Mouse (Mus musculus) limb, embryonic 13.5 days (tissue): ENCODE results near the gene Supv3l1. TPM values are rescaled to one million over a fixed set of nuclear protein-coding genes. Genes with fewer than 3 reads are reported as not detected.

Experiments
- ATAC-seq: fragments of 200-750 bp; cut with Nextera tagmentation; 2 replicates; pipeline ENCODE4 v1.8.0; 2017; ENCODE audit warnings: low read depth, moderate number of reproducible peaks, moderate TSS enrichment; ENCODE audit not compliant: low FRiP score
- H3K27ac ChIP-seq: fragments of 300-500 bp; sonication (generic); 2 replicates; pipeline ENCODE4 v1.5.1; 2015; ENCODE audit warnings: inconsistent platforms, mild to moderate bottlenecking, moderate library complexity
- H3K27me3 ChIP-seq: fragments of 300-500 bp; sonication (generic); 2 replicates; pipeline ENCODE4 v1.6.1; 2015; ENCODE audit warnings: mild to moderate bottlenecking, inconsistent platforms
- H3K36me3 ChIP-seq: fragments of 300-500 bp; sonication (generic); 2 replicates; pipeline ENCODE4 v1.6.1; 2015; ENCODE audit warnings: inconsistent platforms, mild to moderate bottlenecking, moderate library complexity
- H3K4me1 ChIP-seq: fragments of 300-500 bp; sonication (generic); 2 replicates; pipeline ENCODE4 v1.6.1; 2015; ENCODE audit warnings: inconsistent platforms
- H3K4me2 ChIP-seq: fragments of 300-500 bp; sonication (generic); replicated peaks from 2 replicates; pipeline ENCODE4 v1.6.1; 2015; ENCODE audit warnings: inconsistent platforms, mild to moderate bottlenecking, moderate library complexity
- H3K4me3 ChIP-seq: fragments of 300-500 bp; sonication (generic); 2 replicates; pipeline ENCODE4 v1.5.1; 2015; ENCODE audit warnings: moderate library complexity, mild to moderate bottlenecking, inconsistent platforms
- H3K9ac ChIP-seq: fragments of 300-500 bp; sonication (generic); 2 replicates; pipeline ENCODE4 v1.6.1; 2015; ENCODE audit warnings: mild to moderate bottlenecking, inconsistent platforms
- H3K9me3 ChIP-seq: fragments of 300-500 bp; sonication (generic); 2 replicates; pipeline ENCODE4 v1.6.1; 2016; ENCODE audit warnings: inconsistent platforms
- WGBS: fragments of 180-500 bp; shearing (Covaris S2); methylation state at CpG from one replicate; pipeline ENCODE4 v1.1.7; 2015; 5-methylcytosine and 5-hydroxymethylcytosine counted together
- polyA plus RNA-seq: library from polyadenylated mRNA; unstranded; fragments of >200 nt; fragmentation: Nextera tagmentation; extraction: Ambion mirVana; gene quantifications from 2 replicates; pipeline ENCODE4 v1.2.1, GENCODE M21; 2015

Gene Supv3l1
- polyA plus RNA-seq, 1 experiment from 2014 or later, result 25.4 TPM

GRCm38 (mm10) chr10:62411431-62412410 lies 37.8 kb downstream of the Supv3l1 start:
- ATAC-seq, result no peak
- Histone ChIP-seq H3K4me3 (no peak overlapping the region), H3K27me3 (peaks cover 6% of the 10 kb centered on the region; the same call in 1 of the 2 replicates), H3K9ac (no peak overlapping the region), H3K27ac (no peak overlapping the region), H3K36me3 (no peaks in the 10 kb centered on the region), H3K4me2 (no peak overlapping the region), H3K9me3 (no peaks in the 10 kb centered on the region), H3K4me1 (peaks cover 6% of the 10 kb centered on the region; the same call in 1 of the 2 replicates)
- WGBS, result 69% methylated on average over 19 of the region's 19 CpGs

GRCm38 (mm10) chr10:62410943-62411342 lies 38.6 kb downstream of the Supv3l1 start:
- H3K36me3 ChIP-seq, result no peaks in the 10 kb centered on the region
- no peaks in the 10 kb centered on the region for H3K9me3 ChIP-seq
- 14% methylated on average over 5 of the region's 5 CpGs for WGBS
- peaks cover 7% of the 10 kb centered on the region; the same call in 1 of the 2 replicates for H3K27me3 ChIP-seq
- peaks cover 6% of the 10 kb centered on the region; the same call in 1 of the 2 replicates for H3K4me1 ChIP-seq
- no peak overlapping the region for H3K4me3 ChIP-seq
- no peak overlapping the region for H3K9ac ChIP-seq
- H3K27ac ChIP-seq, result no peak overlapping the region
- no peak overlapping the region for H3K4me2 ChIP-seq
- no peak for ATAC-seq

GRCm38 (mm10) chr10:62404901-62405300 lies 44.6 kb downstream of the Supv3l1 start:
- H3K27ac ChIP-seq, result peak overlapping the region; percentile 39; the same call in 1 of the 2 replicates
- H3K9ac ChIP-seq, result peak overlapping the region; percentile 8; the same call in 1 of the 2 replicates

GRCm38 (mm10) chr10:62401641-62402111 lies 47.9 kb downstream of the Supv3l1 start:
- no peaks in the 10 kb centered on the region for H3K9me3 ChIP-seq
- ATAC-seq, result no peak
- H3K4me3 ChIP-seq, result no peak overlapping the region
- WGBS, result 85% methylated on average over 19 of the region's 19 CpGs
- H3K36me3 ChIP-seq, result no peaks in the 10 kb centered on the region
- no peak overlapping the region for H3K27ac ChIP-seq
- H3K4me1 ChIP-seq, result 0 out of 2 replicates have a peak, but pooled peaks cover 9% of the 10 kb centered on the region
- H3K9ac ChIP-seq, result no peak overlapping the region
- no peak overlapping the region for H3K4me2 ChIP-seq
- 0 out of 2 replicates have a peak, but pooled peaks cover 2% of the 10 kb centered on the region for H3K27me3 ChIP-seq

More at GRCm38 (mm10) chr10:62404901-62405300, 44.6 kb downstream of the Supv3l1 start:
- no peaks in the 10 kb centered on the region for H3K36me3 ChIP-seq
- H3K4me1 ChIP-seq, result 0 out of 2 replicates have a peak, but pooled peaks cover 9% of the 10 kb centered on the region
- H3K4me3 ChIP-seq, result peak overlapping the region; percentile 12; the same call in 1 of the 2 replicates
- peaks cover 9% of the 10 kb centered on the region; the same call in 1 of the 2 replicates for H3K27me3 ChIP-seq
- no peaks in the 10 kb centered on the region for H3K9me3 ChIP-seq
- peak; percentile 44; the same call in 1 of the 2 replicates for ATAC-seq
- H3K4me2 ChIP-seq, result peak overlapping the region; percentile 51
- 39% methylated on average over 14 of the region's 14 CpGs for WGBS

- no peak overlapping the region for H3K27ac ChIP-seq
- H3K4me3 ChIP-seq, result no peak overlapping the region
- no peak overlapping the region for H3K9ac ChIP-seq
- ATAC-seq, result no peak
- H3K36me3 ChIP-seq, result no peaks in the 10 kb centered on the region
- no peaks in the 10 kb centered on the region for H3K27me3 ChIP-seq
- no peaks in the 10 kb centered on the region for H3K9me3 ChIP-seq
- H3K4me2 ChIP-seq, result no peak overlapping the region
- 80% methylated on average over 3 of the region's 3 CpGs for whole genome bisulfite sequencing
- H3K4me1 ChIP-seq, result no peaks in the 10 kb centered on the region
Observed at GRCm38 (mm10) chr10:62383011-62383410, 66.5 kb downstream of the Supv3l1 start.

GRCm38 (mm10) chr10:62380936-62381335 lies 68.6 kb downstream of the Supv3l1 start:
- Histone ChIP-seq H3K9me3 (no peaks in the 10 kb centered on the region), H3K27ac (no peak overlapping the region), H3K4me1 (no peaks in the 10 kb centered on the region), H3K27me3 (no peaks in the 10 kb centered on the region), H3K9ac (no peak overlapping the region), H3K36me3 (no peaks in the 10 kb centered on the region), H3K4me3 (no peak overlapping the region), H3K4me2 (no peak overlapping the region)
- ATAC-seq, result no peak

- Histone ChIP-seq H3K4me2 (no peak within 1 kb of the TSS), H3K36me3 (no peaks in the 10 kb centered on the region), H3K27me3 (no peaks in the 10 kb centered on the region), H3K4me3 (no peak within 1 kb of the TSS), H3K27ac (no peak within 1 kb of the TSS), H3K4me1 (no peaks in the 10 kb centered on the region), H3K9ac (no peak within 1 kb of the TSS), H3K9me3 (no peaks in the 10 kb centered on the region)
- no peak for ATAC-seq
- WGBS, result 83% methylated on average over 1 of the region's 1 CpGs
Observed at GRCm38 (mm10) chr10:62379808-62380207, 69.7 kb downstream of the Supv3l1 start, which contains the start of gene Hk1. Gene Hk1, minus strand, starts transcription at chr10:62379908.

Other genes starting within 250 kb of the Supv3l1 start
- 15.5 and 15.6 TPM in 2 replicates for gene Tspan15, start 218.5 kb downstream of the Supv3l1 start, polyA plus RNA-seq
- not detected in 2 replicates for gene Tacr2, start 197.3 kb downstream of the Supv3l1 start, polyA plus RNA-seq
- 40.1 and 44.7 TPM in 2 replicates for gene Hk1, start 69.8 kb downstream of the Supv3l1 start, polyA plus RNA-seq
- 3.4 and 4.1 TPM in 2 replicates for gene Hkdc1, start 27.2 kb downstream of the Supv3l1 start, polyA plus RNA-seq
- 0.39 and 0.42 TPM in 2 replicates for gene 4930507D05Rik, start 249 bp downstream of the Supv3l1 start, polyA plus RNA-seq
- gene Vps26a, start 37.1 kb upstream of the Supv3l1 start, polyA plus RNA-seq, result 72.5 and 74.9 TPM in 2 replicates
- gene Srgn, start 77.7 kb upstream of the Supv3l1 start, polyA plus RNA-seq, result 10.0 and 11.9 TPM in 2 replicates
- 38.6 and 40.0 TPM in 2 replicates for gene Kif1bp, start 128.7 kb upstream of the Supv3l1 start, polyA plus RNA-seq
- 23.5 and 23.6 TPM in 2 replicates for gene Ddx21, start 152.5 kb upstream of the Supv3l1 start, polyA plus RNA-seq
- 171 and 177 TPM in 2 replicates for gene Ddx50, start 201.5 kb upstream of the Supv3l1 start, polyA plus RNA-seq